Mouse (Mus musculus) embryonic stem cell, embryonic (primary cell): ENCODE data around the gene Pink1.

Experiments
- CTCF ChIA-PET, 4 experiments: fragments of 300-600 bp in 2 of 4; fragments of 350-600 bp in 2 of 4; sonication (Branson Sonifier 250); formaldehyde crosslinking; loops; one replicate each; lab custom pipeline; 2022; ENCODE audit warnings: inconsistent platforms in 2 of 4; lab: Charles Lee
- POLR2A ChIA-PET, 4 experiments: fragments of 300-600 bp in 2 of 4; fragments of 350-600 bp in 2 of 4; sonication (Branson Sonifier 250); formaldehyde crosslinking; loops; one replicate each; lab custom pipeline; 2022; ENCODE audit warnings: antibody characterized with exemption in 4 of 4, inconsistent platforms in 1 of 4; lab: Charles Lee

Pink1 gene

DNA sequence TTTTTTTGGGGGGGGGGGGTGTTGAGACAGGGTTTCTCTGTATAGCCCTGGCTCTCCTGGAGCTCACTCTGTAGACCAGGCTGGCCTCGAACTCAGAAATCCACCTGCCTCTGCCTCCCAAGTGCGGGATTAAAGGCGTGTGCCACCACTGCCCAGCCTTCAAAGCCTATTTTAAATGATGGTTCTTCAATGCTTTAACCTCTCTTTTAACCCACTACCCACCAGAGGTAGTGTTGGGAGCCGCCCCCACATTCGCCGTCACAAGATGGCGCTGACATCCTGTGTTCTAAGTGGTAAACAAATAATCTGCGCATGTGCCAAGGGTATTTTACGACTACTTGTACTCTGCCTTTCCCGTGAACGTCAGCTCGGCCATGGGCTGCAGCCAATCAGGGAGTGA, 1.0 kb upstream of the Pink1 start:
- CTCF ChIA-PET, result interaction anchor here in 2 of 4 experiments (1.1 to 3.5 kb wide), 11 partner anchors 8 to 103 kb away, joined by 3 to 21 read pairs (median 6); no protein-coding TSS in a partner anchor
- POLR2A ChIA-PET, result interaction anchor here in 1 of 4 experiments (1.2 kb wide), 1 partner anchor 11 kb away, joined by 5 read pairs; no protein-coding TSS in a partner anchor

DNA sequence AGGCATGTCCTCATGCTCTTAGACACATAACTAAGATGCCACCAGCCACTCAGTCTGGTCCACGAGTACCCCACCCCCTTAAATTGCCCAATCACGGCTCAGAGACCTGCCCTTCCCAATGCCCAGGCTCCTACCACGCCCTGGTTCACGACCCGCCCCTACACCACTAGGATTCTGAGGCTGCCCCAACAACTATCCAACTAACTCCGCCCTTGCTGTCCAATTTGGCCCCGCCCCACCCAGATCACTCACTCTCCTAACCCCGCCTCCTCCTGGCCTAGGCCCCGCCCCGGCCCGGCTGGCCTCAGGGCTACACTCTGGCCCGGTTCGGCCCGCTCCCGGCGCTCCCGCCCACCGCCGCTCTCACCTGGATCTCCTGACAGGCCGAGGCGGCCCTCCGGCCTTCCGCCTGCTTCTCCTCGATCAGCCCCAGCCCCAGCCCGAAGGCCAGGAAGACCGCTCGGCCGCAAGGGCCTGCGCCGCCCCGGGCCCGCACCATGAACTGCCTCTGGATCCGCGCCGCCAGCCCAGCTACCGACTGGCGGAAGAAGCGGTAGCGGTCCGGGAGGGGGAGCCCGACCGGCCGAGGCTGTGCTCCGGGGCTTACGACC, 536 bp downstream of the Pink1 start:
- POLR2A ChIA-PET, result interaction anchor here in 3 of 4 experiments (0.6 to 1.4 kb wide), 14 partner anchors 8 to 1973 kb away, joined by 3 to 8 read pairs (median 3); partner anchors contain the start of gene Fam43b (in 1 of the 3)
- CTCF ChIA-PET, result interaction anchor here (0.5 to 3.5 kb wide), 41 partner anchors 9 to 534 kb away, joined by 3 to 21 read pairs (median 4); partner anchors contain the start of gene Fam43b (in 2 of the 4)

DNA sequence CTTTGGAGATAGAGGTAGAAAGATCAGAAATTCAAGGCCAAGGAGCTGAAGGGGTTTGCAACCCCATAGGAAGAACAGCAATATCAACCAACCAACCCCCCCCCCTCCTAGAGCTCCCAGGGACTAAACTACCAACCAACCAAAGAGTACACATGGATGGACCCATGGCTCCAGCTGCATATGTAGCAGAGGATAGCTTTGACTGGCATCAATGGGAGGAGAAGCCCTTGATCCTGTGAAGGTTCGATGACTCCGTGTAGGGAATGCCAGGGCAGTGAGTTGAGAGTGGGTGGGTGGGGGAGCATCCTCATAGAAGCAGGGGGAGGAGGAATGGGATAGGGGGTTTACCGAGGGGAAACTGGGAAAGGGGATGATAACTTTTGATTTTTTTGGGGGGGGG, 1.7 kb downstream of the Pink1 start:
- ChIA-PET POLR2A (interaction anchor here in 3 of 4 experiments (0.6 to 1.1 kb wide), 4 partner anchors 32 to 1055 kb away, joined by 3 to 5 read pairs (median 4); no protein-coding TSS in a partner anchor), CTCF (interaction anchor here in 2 of 4 experiments (0.6 to 2.9 kb wide), 2 partner anchors 8 to 72 kb away, joined by 5 to 18 read pairs; partner anchors contain the start of gene Fam43b (in 1 of the 2))

DNA sequence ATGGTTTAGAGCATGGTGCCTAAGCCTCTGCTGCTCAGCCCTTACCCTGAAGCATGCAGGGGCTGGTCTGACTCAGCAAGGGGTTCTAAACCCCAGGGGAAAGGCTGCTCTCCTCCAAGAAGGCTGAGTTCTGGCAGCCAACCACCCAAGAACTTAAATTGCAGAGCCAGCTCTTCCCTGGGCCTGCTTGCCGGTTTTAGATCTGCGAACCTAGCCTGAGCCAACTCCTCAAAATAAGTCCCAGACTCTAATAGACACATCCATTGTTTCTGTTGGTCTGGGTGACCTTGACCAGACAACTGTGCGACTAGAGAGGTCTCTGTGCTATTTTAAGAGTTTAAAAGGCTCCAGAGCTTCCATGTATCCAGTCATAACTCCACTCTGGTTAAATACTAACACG, 2.4 kb downstream of the Pink1 start:
- ChIA-PET POLR2A (interaction anchor here in 1 of 4 experiments (1.1 to 1.3 kb wide), 2 partner anchors 20 to 59 kb away, joined by 3 read pairs; partner anchors contain the start of gene Ddost), CTCF (interaction anchor here in 2 of 4 experiments (0.6 to 1.2 kb wide), 3 partner anchors 41 to 74 kb away, joined by 3 to 4 read pairs (median 3); partner anchors contain the start of genes Fam43b (in 1 of the 2), Kif17 (in 1 of the 2) and Sh2d5 (in 1 of the 2))

DNA sequence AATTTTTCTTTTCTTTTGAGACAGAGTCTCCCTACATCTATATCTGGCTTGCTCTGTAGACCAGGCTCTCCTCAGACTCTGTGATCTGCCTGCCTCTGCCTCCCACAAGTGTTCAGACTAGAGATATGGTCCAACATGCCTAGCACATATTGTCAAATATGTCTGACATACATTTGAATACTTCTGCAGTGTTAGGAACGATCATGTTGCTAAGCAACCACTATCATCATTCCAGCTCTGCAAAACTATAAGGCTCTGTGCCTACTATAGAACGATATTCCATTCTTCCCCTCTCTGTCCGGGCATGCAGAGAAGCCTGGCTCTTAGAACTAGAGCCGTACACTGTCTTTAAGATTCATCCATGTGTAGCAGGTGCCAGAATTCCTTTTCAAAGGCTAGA, 3.4 kb downstream of the Pink1 start:
- CTCF ChIA-PET, result interaction anchor here in 1 of 4 experiments (1.2 kb wide), 1 partner anchor 40 kb away, joined by 3 read pairs; no protein-coding TSS in a partner anchor

DNA sequence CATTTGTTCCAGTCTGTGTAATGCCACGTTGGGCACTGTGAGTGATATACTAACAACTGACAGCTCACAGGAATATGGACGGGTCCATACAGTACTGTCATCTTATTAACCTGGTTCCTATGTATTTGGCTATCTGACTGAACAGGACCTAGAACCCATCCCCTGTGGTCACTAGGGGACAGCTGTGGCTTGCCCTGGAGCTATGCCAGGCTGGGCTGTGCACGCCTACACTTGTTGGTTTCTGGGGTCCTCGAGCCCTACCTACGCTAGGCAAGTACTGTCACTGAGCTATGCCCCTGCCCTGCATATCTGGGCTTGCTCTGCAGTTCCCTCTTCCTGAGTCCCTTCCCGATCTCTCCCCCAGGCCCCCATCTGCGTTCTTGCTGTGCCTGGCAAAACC, 4.6 kb downstream of the Pink1 start:
- ChIA-PET POLR2A (no interaction called here), CTCF (interaction anchor here in 3 of 4 experiments (0.6 to 1.3 kb wide), 7 partner anchors 14 to 708 kb away, joined by 3 to 6 read pairs (median 3); partner anchors contain the start of gene Fam43b (in 1 of the 3))

More for the DNA sequence above, 3.4 kb downstream of the Pink1 start:
- POLR2A ChIA-PET, result interaction anchor here in 1 of 4 experiments (0.6 to 1.3 kb wide), 2 partner anchors 19 to 221 kb away, joined by 3 read pairs; partner anchors contain the start of gene Ddost

DNA sequence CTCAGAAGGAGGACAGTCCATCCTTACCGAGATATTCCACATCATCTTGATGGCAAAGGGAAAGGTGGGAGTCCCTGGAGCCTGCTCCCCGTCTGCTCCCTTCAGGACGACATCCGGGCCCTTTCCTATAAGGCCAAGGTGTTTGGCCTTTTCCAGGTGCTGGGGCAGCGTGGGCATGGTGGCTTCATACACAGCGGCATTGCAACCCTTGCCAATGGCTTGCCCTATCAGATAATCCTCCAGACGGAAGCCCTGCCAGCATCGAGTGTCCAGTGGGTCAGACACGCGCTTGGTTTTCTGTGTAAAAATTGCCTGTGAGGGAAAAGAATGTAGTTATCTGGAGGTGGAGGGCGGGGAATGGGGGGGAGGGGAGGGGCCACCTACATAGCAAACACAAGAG, 5.4 kb downstream of the Pink1 start:
- CTCF ChIA-PET, result interaction anchor here in 2 of 4 experiments (1.0 to 6.1 kb wide), 5 partner anchors 9 to 109 kb away, joined by 3 to 38 read pairs (median 25); no protein-coding TSS in a partner anchor
- POLR2A ChIA-PET, result no interaction called here

DNA sequence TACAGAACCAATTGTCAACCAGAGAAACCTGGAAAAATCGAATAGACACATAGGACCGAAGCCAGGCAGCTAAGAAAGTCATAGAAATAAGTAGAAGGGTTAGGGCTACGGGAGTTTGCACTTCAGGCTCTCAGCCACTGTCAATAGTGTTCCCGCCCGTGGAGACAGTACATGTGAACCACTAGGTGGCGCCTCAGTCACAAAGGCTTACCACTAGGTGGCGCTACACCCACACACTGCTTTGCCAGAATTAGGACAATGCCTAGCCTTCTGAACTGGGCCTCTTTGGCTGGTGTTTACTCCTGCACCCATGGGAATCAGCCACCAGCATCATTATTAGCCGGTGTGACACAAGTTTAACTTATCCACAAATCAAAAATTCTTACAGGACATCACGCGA, 6.6 kb downstream of the Pink1 start:
- POLR2A ChIA-PET, result interaction anchor here in 1 of 4 experiments (0.6 to 1.1 kb wide), 2 partner anchors 61 to 76 kb away, joined by 3 read pairs; partner anchors contain the start of gene Fam43b
- CTCF ChIA-PET, result interaction anchor here (0.6 to 6.1 kb wide), 40 partner anchors 8 to 832 kb away, joined by 3 to 38 read pairs (median 4); partner anchors contain the start of gene Ddost (in 1 of the 4)

DNA sequence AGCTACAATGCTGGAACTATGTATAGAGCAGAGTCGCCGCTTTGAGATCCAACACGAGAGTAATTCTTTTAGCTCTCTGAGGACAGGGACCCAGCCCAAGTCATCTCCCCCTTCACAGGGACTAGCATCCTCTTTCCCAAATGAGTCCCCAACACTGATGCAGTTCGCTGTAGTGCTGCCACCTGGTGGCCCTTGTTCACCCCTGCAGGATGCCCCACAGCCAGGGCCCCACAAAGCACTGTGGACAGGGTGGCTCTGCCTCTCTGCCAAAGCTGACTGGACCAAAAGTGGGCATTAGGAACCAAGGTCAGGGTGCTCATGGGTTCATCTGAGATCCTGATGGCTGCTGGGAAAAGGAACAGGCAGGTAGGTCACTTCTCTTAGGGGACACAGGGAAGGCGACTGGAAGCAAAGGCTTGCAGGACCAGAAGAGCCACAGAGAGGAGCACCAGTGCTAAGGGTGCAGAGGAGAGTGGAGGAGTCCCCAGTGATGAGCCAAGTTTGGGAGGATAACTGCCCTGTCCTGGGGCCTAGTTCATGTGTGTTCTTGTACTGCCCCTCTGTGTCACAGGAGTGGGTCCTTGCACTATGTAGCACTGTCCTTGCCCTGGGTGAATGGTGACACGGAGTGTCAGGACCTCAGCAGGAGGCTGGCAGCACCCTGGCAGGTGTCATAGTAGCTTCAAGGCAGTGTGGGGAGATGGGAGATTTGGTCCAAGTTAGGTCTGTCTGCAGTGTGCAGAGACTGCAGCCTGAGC, 7.4 kb downstream of the Pink1 start:
- ChIA-PET CTCF (interaction anchor here (0.6 to 6.1 kb wide), 46 partner anchors 7 to 798 kb away, joined by 3 to 38 read pairs (median 4); partner anchors contain the start of gene Ddost (in 2 of the 4)), POLR2A (interaction anchor here in 3 of 4 experiments (0.6 to 1.1 kb wide), 5 partner anchors 43 to 123 kb away, joined by 3 to 5 read pairs (median 3); no protein-coding TSS in a partner anchor)

DNA sequence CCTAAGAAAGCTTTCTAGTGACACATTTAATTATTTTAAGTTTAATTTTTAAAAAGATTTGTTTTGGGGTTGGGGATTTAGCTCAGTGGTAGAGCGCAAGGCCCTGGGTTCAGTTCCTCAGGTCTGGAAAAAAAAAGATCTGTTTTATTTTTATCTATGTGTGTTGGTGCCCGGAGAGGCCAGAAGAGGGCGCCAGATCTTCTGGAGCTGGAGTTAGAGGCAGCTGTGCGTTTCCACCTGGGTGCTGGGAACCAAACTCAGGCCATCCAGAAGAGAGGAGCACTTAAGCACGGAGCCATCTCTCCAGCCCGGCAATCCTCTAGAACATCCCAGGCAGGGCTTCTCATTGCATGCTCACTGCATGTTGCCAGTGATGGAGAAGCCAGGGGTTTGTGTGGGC, 9.7 kb downstream of the Pink1 start:
- CTCF ChIA-PET, result interaction anchor here (0.5 to 6.1 kb wide), 61 partner anchors 10 to 1036 kb away, joined by 3 to 38 read pairs (median 3); partner anchors contain the start of genes Ddost (in 3 of the 4), Mul1 (in 2 of the 4), Pink1 (in 2 of the 4) and Cda (in 1 of the 4)
- POLR2A ChIA-PET, result interaction anchor here in 3 of 4 experiments (0.5 to 3.7 kb wide), 5 partner anchors 10 to 1727 kb away, joined by 3 to 16 read pairs (median 7); partner anchors contain the start of genes Ddost (in 1 of the 3) and Pink1 (in 1 of the 3)

DNA sequence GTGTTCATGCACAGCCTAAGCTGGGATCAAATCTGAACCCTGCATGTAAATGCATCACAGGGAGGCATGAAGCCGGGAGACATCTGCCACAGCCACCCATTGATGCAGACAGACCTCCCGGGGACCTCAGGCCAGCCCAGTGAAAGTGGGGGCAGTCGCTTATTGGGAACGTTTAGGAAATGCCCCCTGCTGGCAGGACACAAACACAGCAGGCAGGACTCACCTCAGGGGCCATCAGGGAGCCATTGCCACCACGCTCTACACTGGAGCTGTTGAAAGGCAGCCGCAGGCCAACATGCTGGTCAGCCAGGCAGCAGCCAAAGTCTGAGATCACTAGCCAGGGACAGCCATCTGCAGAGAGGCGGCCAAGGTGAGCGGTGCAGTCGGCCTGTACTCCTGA, 10.3 kb downstream of the Pink1 start:
- CTCF ChIA-PET, result interaction anchor here (0.5 to 6.1 kb wide), 56 partner anchors 9 to 1037 kb away, joined by 3 to 38 read pairs (median 4); partner anchors contain the start of genes Ddost (in 2 of the 4), Mul1 (in 2 of the 4), Pink1 (in 2 of the 4) and Cda (in 1 of the 4)
- POLR2A ChIA-PET, result interaction anchor here in 3 of 4 experiments (0.5 to 3.7 kb wide), 6 partner anchors 11 to 1728 kb away, joined by 3 to 16 read pairs (median 6); partner anchors contain the start of genes Ddost (in 1 of the 3) and Pink1 (in 1 of the 3)

DNA sequence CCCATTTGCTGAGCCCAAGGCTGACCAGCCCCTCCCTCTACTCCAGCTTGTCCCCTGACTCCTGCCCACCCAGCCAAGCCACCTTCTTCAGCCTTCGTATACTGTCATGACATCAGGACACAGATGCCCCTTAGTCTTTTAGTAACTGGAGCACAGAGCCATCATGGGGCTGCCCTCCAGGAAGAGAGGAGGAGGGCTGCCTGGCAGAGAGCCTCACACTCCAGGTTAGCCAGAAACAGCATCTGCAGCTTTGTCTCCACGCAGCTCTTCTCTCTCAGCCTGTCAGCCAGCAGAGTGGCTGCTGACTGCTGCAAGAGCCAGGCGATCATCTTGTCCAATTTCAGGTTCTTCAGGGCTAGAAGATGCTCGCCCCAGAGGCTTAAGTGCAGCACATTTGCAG, 12.3 kb downstream of the Pink1 start:
- ChIA-PET POLR2A (interaction anchor here in 1 of 4 experiments (3.7 kb wide), 1 partner anchor 10 kb away, joined by 16 read pairs; the partner anchor contains the start of gene Ddost), CTCF (interaction anchor here in 3 of 4 experiments (0.6 to 4.7 kb wide), 4 partner anchors 12 to 526 kb away, joined by 3 to 20 read pairs (median 3); partner anchors contain the start of gene Pink1 (in 1 of the 3))

DNA sequence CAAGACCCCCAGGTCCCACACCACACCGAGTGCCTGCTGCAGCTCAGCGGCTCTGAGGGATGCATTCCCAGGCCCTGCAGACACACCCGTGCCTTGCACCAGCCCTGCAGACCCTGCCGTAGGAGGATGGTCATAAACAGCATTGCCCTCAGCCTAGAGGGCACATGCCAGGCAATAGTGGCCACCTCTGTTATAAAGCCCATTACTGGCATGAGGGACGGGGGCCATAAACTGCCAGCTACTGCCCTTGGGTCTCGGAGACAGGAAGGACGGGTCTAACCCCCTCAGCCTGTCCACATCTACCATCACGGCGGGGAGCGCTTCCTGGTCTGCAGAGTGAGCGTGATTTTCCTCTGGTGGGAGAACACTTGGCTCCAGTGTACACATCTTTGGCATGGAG, 13.1 kb downstream of the Pink1 start:
- ChIA-PET CTCF (interaction anchor here in 1 of 4 experiments (0.6 kb wide), 1 partner anchor 1288 kb away, joined by 11 read pairs; no protein-coding TSS in a partner anchor), POLR2A (interaction anchor here in 1 of 4 experiments (3.7 kb wide), 1 partner anchor 9 kb away, joined by 16 read pairs; the partner anchor contains the start of gene Ddost)

DNA sequence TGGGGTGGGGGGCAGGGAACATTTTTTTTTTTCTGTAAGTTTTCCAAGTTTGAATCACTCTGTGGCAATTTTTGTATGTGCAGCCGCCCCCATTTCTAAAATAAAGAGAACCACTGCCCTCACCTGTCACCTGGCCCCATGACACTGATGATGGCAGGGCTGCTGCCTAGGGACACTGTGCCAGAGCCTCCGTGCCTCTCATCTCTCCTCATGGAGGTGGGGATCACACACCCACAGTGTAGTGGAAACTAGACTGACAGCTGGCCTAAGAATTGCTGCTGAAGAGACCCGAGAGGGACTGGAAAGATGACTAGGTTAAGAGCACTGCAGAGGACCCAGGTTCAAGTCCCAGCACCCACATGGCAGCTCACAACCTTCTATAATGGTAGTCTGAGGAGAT, 14.0 kb downstream of the Pink1 start:
- ChIA-PET CTCF (interaction anchor here in 2 of 4 experiments (0.7 to 1.8 kb wide), 2 partner anchors 118 to 481 kb away, joined by 3 to 6 read pairs; no protein-coding TSS in a partner anchor), POLR2A (interaction anchor here in 1 of 4 experiments (1.1 kb wide), 1 partner anchor 117 kb away, joined by 3 read pairs; no protein-coding TSS in a partner anchor)

DNA sequence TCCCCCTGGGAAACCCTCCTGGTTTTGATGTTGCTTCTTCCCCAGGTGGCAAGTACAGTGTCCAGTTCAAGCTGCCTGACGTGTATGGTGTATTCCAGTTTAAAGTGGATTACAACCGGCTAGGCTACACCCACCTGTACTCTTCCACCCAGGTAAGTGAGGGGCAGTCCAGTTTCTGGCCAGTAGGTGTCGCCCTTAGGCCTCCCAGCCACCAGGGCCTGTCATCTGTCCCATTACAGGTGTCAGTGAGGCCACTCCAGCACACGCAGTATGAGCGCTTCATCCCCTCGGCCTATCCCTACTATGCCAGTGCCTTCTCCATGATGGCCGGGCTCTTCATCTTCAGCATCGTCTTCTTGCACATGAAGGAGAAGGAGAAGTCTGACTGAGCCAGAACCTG, 14.5 kb downstream of the Pink1 start:
- ChIA-PET POLR2A (interaction anchor here in 1 of 4 experiments (1.1 kb wide), 1 partner anchor 117 kb away, joined by 3 read pairs; no protein-coding TSS in a partner anchor), CTCF (interaction anchor here in 2 of 4 experiments (0.7 to 1.8 kb wide), 8 partner anchors 8 to 544 kb away, joined by 3 to 6 read pairs (median 4); no protein-coding TSS in a partner anchor)

DNA sequence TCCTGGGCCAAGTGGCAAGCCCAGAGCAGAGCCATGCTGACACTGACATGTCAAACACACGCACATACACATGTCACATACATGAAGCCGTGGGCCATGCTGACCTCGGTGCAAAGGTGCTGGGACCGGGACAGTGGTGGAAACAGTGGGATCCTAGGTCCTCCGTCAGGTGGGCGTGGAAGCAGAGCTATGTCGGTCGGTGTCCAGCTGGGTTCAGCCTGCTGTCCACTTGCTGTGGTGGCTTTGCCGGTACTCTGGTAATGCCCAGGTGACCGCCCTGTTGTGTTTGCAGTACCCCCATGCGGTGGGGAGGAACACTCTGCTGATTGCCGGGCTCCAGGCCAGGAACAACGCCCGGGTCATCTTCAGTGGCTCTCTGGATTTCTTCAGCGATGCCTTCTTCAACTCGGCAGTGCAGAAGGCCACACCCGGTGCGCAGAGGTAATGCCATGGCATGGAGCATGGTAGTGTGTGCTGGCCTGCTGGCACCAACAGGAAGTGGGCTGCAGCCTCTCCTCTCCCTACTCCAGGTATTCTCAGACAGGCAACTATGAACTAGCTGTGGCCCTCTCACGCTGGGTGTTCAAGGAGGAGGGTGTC, 15.7 kb downstream of the Pink1 start:
- ChIA-PET CTCF (interaction anchor here (0.5 to 1.8 kb wide), 10 partner anchors 9 to 546 kb away, joined by 3 to 6 read pairs (median 3); no protein-coding TSS in a partner anchor), POLR2A (no interaction called here)
